Mouse (Mus musculus) brain, adult 2 months (tissue): ENCODE results near the gene Pbx1.

Source experiments
- DNase-seq: peaks from one replicate; pipeline ENCODE4 v3.0.0; 2011; ENCODE audit warnings: low read depth, low spot score

Gene Pbx1

GRCm38 (mm10) chr1:168384594-168384955 lies 47.5 kb downstream of the Pbx1 start:
- DNase-seq = no peak

- no peak for DNase-seq
Measured at GRCm38 (mm10) chr1:168383832-168384593, 48.1 kb downstream of the Pbx1 start.

- DNase-seq = no peak
Measured at GRCm38 (mm10) chr1:168382823-168383157, 49.3 kb downstream of the Pbx1 start.

GRCm38 (mm10) chr1:168382106-168382822 lies 49.8 kb downstream of the Pbx1 start:
- DNase-seq = no peak

GRCm38 (mm10) chr1:168381451-168381850 lies 50.6 kb downstream of the Pbx1 start:
- peak; percentile 50 for DNase-seq

- DNase-seq = peak; percentile 74
Measured at GRCm38 (mm10) chr1:168380241-168380770, 51.8 kb downstream of the Pbx1 start.

- no peak for DNase-seq
Measured at GRCm38 (mm10) chr1:168377650-168378049, 54.4 kb downstream of the Pbx1 start.

- DNase-seq = no peak
Measured at GRCm38 (mm10) chr1:168376330-168376729, 55.7 kb downstream of the Pbx1 start.

GRCm38 (mm10) chr1:168374953-168375600 lies 57.0 kb downstream of the Pbx1 start:
- DNase-seq = peak; percentile 58

GRCm38 (mm10) chr1:168372089-168372488 lies 60.0 kb downstream of the Pbx1 start:
- DNase-seq = no peak

- DNase-seq = no peak
Measured at GRCm38 (mm10) chr1:168370966-168371365, 61.1 kb downstream of the Pbx1 start.

- no peak for DNase-seq
Measured at GRCm38 (mm10) chr1:168366261-168366660, 65.8 kb downstream of the Pbx1 start.

GRCm38 (mm10) chr1:168364325-168364724 lies 67.7 kb downstream of the Pbx1 start:
- peak; percentile 71 for DNase-seq

- peak; percentile 59 for DNase-seq
Measured at GRCm38 (mm10) chr1:168363053-168363452, 69.0 kb downstream of the Pbx1 start.

- no peak for DNase-seq
Measured at GRCm38 (mm10) chr1:168362464-168362863, 69.6 kb downstream of the Pbx1 start.

GRCm38 (mm10) chr1:168357680-168358611 lies 74.1 kb downstream of the Pbx1 start:
- DNase-seq = peak; percentile 71

GRCm38 (mm10) chr1:168356970-168357441 lies 75.1 kb downstream of the Pbx1 start:
- peak; percentile 56 for DNase-seq

GRCm38 (mm10) chr1:168355985-168356556 lies 76.0 kb downstream of the Pbx1 start:
- DNase-seq = no peak

GRCm38 (mm10) chr1:168354934-168355333 lies 77.1 kb downstream of the Pbx1 start:
- peak; percentile 74 for DNase-seq

- DNase-seq = no peak
Measured at GRCm38 (mm10) chr1:168348036-168348784, 83.9 kb downstream of the Pbx1 start.
